Mouse (Mus musculus): Measurements from ENCODE around the gene Ccni. TPM values are rescaled to one million over a fixed set of nuclear protein-coding genes. Genes with fewer than 3 reads are reported as not detected.

Gene Ccni
- polyA plus RNA-seq, 1 experiment from 2014 or later, result 93.7 TPM

- peaks cover 13% of the 10 kb centered on the region for H3K4me1 ChIP-seq
- H3K4me2 ChIP-seq, result no peak overlapping the region
- no peaks in the 10 kb centered on the region for H3K27me3 ChIP-seq
- H3K4me3 ChIP-seq, result no peak overlapping the region
- no peak for ATAC-seq (ENCODE audit: insufficient number of reproducible peaks, low FRiP score, low TSS enrichment, low read depth)
- no peaks in the 10 kb centered on the region for H3K9me3 ChIP-seq
- H3K9ac ChIP-seq, result no peak overlapping the region
- no peak overlapping the region for H3K27ac ChIP-seq
- 72% methylated on average over 6 of the region's 6 CpGs for WGBS
- peaks cover 38% of the 10 kb centered on the region for H3K36me3 ChIP-seq
Observed at GRCm38 (mm10) chr5:93151985-93152384, 54.3 kb downstream of the Ccni start.

- Histone ChIP-seq H3K9ac (no peak overlapping the region), H3K9me3 (no peaks in the 10 kb centered on the region), H3K36me3 (peaks cover 23% of the 10 kb centered on the region), H3K4me1 (peaks cover 22% of the 10 kb centered on the region), H3K4me2 (no peak overlapping the region), H3K4me3 (no peak overlapping the region), H3K27ac (peak overlapping the region; percentile 3), H3K27me3 (no peaks in the 10 kb centered on the region)
- WGBS, result 76% methylated on average over 12 of the region's 12 CpGs
- ATAC-seq (ENCODE audit: insufficient number of reproducible peaks, low FRiP score, low TSS enrichment, low read depth), result no peak
Observed at GRCm38 (mm10) chr5:93149969-93150777, 56.1 kb downstream of the Ccni start.

- Histone ChIP-seq H3K4me1 (peaks cover 25% of the 10 kb centered on the region), H3K9me3 (no peaks in the 10 kb centered on the region), H3K9ac (no peak overlapping the region), H3K27me3 (no peaks in the 10 kb centered on the region), H3K27ac (no peak overlapping the region), H3K36me3 (peaks cover 36% of the 10 kb centered on the region), H3K4me3 (no peak overlapping the region), H3K4me2 (no peak overlapping the region)
- WGBS, result 73% methylated on average over 6 of the region's 6 CpGs
- no peak for ATAC-seq (ENCODE audit: insufficient number of reproducible peaks, low FRiP score, low TSS enrichment, low read depth)
Observed at GRCm38 (mm10) chr5:93145504-93145903, 60.8 kb downstream of the Ccni start.

- Histone ChIP-seq H3K4me2 (no peak overlapping the region), H3K27ac (peak overlapping the region; percentile 27; the same call in 1 of the 2 replicates), H3K36me3 (peaks cover 35% of the 10 kb centered on the region), H3K4me3 (no peak overlapping the region), H3K9me3 (no peaks in the 10 kb centered on the region), H3K27me3 (no peaks in the 10 kb centered on the region), H3K4me1 (peaks cover 22% of the 10 kb centered on the region), H3K9ac (no peak overlapping the region)
- 7% methylated on average over 5 of the region's 5 CpGs for WGBS
- no peak for ATAC-seq (ENCODE audit: insufficient number of reproducible peaks, low FRiP score, low TSS enrichment, low read depth)
Observed at GRCm38 (mm10) chr5:93144874-93145273, 61.4 kb downstream of the Ccni start.

DNA sequence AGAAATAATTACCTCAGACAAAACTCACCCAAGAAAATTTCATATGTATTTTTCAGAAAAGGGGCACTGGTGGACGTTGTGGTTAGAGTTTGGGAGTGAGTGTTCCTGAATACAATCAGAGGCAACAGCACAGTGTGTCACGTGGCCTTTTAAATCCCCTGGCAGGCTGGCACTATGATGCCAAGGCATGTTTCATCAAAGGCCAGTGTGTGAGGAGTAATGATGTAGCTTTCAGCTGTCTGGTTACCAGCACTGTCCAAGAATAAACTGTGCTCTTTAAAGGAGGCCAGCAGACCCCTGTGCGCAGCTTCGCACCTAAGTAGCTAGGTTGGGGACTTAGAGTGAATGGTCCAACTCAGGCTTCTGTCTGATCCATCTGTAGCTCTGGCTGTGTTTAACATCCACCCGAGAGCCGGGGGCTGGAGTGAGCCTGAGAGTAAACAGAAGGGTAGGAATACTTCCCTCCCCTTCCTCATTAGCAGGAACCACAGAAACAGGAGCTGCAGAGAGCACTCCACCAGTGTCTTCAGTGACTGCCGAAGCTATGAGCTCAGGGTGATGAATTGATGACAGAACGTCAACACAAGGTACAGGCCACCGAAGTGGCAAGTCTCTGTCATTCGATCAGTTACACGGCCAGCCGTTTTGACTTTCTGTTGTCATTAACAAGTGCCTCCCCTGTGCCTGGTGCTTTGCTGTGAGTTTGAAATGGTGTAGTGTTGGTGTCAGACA lies 62.8 kb downstream of the Ccni start:
- Histone ChIP-seq H3K4me2 (no peak overlapping the region), H3K4me3 (no peak overlapping the region), H3K4me1 (peaks cover 24% of the 10 kb centered on the region), H3K27ac (no peak overlapping the region), H3K9me3 (no peaks in the 10 kb centered on the region), H3K36me3 (peaks cover 35% of the 10 kb centered on the region), H3K27me3 (no peaks in the 10 kb centered on the region), H3K9ac (no peak overlapping the region)
- no peak for ATAC-seq (ENCODE audit: insufficient number of reproducible peaks, low FRiP score, low TSS enrichment, low read depth)
- WGBS, result 54% methylated on average over 12 of the region's 12 CpGs

- H3K4me2 ChIP-seq, result no peak overlapping the region
- peaks cover 35% of the 10 kb centered on the region for H3K4me1 ChIP-seq
- no peaks in the 10 kb centered on the region for H3K27me3 ChIP-seq
- peaks cover 32% of the 10 kb centered on the region for H3K36me3 ChIP-seq
- H3K9me3 ChIP-seq, result no peaks in the 10 kb centered on the region
- no peak overlapping the region for H3K9ac ChIP-seq
- H3K4me3 ChIP-seq, result no peak overlapping the region
- no peak for ATAC-seq (ENCODE audit: insufficient number of reproducible peaks, low FRiP score, low TSS enrichment, low read depth)
- no peak overlapping the region for H3K27ac ChIP-seq
- WGBS, result 78% methylated on average over 5 of the region's 5 CpGs
Observed at GRCm38 (mm10) chr5:93140747-93141146, 65.5 kb downstream of the Ccni start.

- no peak overlapping the region for H3K4me2 ChIP-seq
- no peak overlapping the region for H3K27ac ChIP-seq
- no peaks in the 10 kb centered on the region for H3K27me3 ChIP-seq
- WGBS, result 86% methylated on average over 9 of the region's 9 CpGs
- no peak overlapping the region for H3K4me3 ChIP-seq
- H3K36me3 ChIP-seq, result peaks cover 32% of the 10 kb centered on the region
- no peak for ATAC-seq (ENCODE audit: insufficient number of reproducible peaks, low FRiP score, low TSS enrichment, low read depth)
- no peak overlapping the region for H3K9ac ChIP-seq
- H3K9me3 ChIP-seq, result no peaks in the 10 kb centered on the region
- peaks cover 31% of the 10 kb centered on the region for H3K4me1 ChIP-seq
Observed at GRCm38 (mm10) chr5:93139350-93139749, 66.9 kb downstream of the Ccni start.

DNA sequence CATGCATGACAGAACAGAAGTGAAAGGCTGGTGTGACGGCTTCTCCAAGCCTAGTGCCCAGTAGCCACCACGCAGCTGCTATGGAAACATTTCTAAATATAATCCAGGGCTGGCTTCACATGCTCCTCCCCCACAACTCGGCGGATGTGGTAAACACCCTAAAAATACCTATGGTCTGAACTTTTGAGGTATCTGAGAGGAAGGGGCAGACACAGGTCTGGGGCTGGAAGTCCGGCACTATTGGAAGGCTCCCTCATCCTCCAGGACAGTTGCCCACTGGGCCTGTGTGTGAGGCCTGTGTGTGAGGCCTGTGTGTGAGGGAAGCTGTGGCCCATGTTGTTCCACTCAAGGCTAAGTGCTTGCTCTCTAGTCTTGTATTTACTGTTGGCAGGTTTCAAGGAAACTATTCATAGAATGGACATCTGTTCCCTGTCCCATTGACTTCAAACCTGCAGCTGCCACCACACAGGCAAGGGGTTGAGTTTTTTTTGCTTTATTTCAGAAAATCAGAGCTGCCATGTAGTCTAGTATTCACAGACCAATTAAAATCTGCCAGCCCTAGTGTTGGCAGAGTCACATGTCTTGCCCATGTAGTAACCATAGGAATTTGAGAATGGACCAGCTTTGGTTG lies 69.2 kb downstream of the Ccni start:
- peak; percentile 61 for ATAC-seq (ENCODE audit: insufficient number of reproducible peaks, low FRiP score, low TSS enrichment, low read depth)
- Histone ChIP-seq H3K27me3 (no peaks in the 10 kb centered on the region), H3K9me3 (no peaks in the 10 kb centered on the region), H3K4me1 (peaks cover 47% of the 10 kb centered on the region), H3K9ac (no peak overlapping the region), H3K4me2 (no peak overlapping the region), H3K27ac (peak overlapping the region; percentile 79), H3K4me3 (no peak overlapping the region), H3K36me3 (peaks cover 27% of the 10 kb centered on the region)
- WGBS, result 40% methylated on average over 5 of the region's 5 CpGs

DNA sequence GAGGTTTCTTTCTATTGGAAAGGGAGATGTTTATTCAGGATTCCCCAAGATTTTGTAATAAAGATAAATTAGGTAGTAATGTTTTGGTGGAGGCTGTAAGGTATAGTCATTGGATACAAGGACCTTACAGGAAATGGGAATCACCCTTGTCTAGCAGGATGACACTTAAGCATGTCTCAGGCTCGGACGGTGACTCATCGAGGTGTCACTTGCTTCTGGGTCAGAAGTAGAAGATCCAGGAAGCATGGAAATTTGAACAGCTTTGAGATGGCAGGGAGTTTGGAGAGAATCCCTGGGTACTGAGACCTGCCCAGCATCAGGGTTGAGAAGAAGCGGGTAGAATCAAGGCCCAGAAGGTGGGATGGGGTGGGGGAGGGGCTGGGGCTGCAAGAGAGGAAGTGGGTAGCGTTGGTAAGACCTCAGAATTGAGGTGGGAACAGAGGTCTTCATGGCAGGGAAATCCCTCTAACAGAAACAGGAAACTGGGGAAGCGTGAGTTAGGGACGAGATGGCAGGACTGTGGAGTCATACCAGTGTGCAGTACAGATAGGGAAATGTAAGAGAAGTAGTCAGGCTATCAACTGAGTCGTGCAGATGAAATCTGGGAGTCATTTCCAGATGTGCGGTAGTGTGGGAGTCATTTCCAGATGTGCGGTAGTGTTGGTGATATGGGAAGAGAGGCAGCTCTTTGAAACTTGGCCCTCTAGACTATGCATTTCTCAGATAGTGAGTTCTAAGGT lies 70.8 kb downstream of the Ccni start:
- 48% methylated on average over 10 of the region's 10 CpGs for WGBS
- H3K9me3 ChIP-seq, result no peaks in the 10 kb centered on the region
- no peak for ATAC-seq (ENCODE audit: insufficient number of reproducible peaks, low FRiP score, low TSS enrichment, low read depth)
- H3K4me3 ChIP-seq, result no peak overlapping the region
- H3K27me3 ChIP-seq, result no peaks in the 10 kb centered on the region
- H3K27ac ChIP-seq, result no peak overlapping the region
- peaks cover 62% of the 10 kb centered on the region for H3K4me1 ChIP-seq
- H3K36me3 ChIP-seq, result peaks cover 12% of the 10 kb centered on the region
- H3K4me2 ChIP-seq, result no peak overlapping the region
- H3K9ac ChIP-seq, result no peak overlapping the region

DNA sequence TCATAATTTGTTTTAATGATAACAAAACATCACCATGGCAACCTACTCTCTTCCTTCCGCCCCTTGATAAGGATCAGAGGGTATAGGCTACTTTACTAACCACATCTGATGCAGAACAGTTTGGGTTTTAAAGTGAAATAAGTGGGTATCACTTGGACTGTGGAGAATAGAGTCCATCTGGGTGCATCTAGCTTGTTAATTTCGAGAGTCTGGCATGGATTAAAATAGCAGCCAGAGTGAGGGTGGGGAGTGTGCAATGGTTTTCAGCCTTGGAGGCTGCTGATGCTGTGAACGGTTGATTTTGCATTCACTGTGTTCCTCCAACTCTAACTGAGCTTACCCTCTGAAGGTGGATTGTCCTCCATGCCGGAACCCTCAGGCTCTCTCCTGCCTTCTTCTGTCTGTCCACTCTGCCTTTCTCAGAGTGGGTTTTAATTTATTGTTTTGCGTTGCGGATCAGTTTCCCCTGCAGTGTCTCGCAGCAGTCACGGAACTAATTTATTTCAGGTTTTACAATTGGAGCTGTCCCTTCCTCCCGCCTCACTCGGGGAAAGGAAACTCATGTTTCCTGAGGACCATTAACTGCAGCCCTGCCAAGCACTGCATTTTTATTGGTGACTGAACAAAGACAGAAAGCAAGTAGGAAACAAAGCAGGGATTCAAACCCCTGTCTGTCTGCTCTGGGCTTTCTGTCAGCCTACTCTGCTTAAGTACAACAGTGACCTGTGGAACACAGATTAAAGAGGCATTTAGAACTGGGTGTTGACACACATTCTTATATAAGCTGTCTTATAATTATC lies 72.7 kb downstream of the Ccni start:
- H3K9me3 ChIP-seq, result no peaks in the 10 kb centered on the region
- H3K9ac ChIP-seq, result no peak overlapping the region
- no peaks in the 10 kb centered on the region for H3K36me3 ChIP-seq
- no peak for ATAC-seq (ENCODE audit: insufficient number of reproducible peaks, low FRiP score, low TSS enrichment, low read depth)
- no peak overlapping the region for H3K4me3 ChIP-seq
- H3K27me3 ChIP-seq, result no peaks in the 10 kb centered on the region
- WGBS, result 14% methylated on average over 10 of the region's 10 CpGs
- H3K4me1 ChIP-seq, result peaks cover 80% of the 10 kb centered on the region
- H3K27ac ChIP-seq, result peak overlapping the region; percentile 75
- H3K4me2 ChIP-seq, result 0 out of 2 replicates have a peak overlapping the region, but pooled peaks have one; percentile 12

Data from limb, embryonic 15.5 days (tissue).